Mouse (Mus musculus) NIH3T3 (cell line): Measurements from ENCODE around the gene Rpl32.

Experiments
- DNase-seq: peaks from one replicate; pipeline ENCODE4 v3.0.0-alpha.2; 2012; ENCODE audit warnings: low read depth

Gene Rpl32

DNA sequence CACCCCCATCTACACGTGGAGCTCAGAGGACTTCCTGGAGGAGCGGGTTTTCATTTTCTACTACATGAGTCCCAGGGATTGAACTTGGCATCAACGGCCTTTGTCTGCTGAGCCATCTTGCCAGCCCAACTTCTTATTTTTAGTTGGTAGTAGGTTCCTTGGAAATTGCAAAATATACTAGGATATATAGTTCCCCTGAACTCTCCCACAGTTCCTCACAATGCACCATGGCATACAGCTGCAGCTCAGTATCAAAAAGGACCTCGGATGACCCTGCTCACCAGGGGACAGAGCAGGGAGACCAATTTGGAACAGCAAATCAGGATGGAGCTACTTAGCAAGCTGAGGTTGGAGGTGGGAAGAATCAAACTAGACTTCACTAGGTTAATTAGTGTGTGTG lies 6.5 kb upstream of the Rpl32 start:
- DNase-seq: no peak

GRCm38 (mm10) chr6:115814104-115814503 lies 5.6 kb upstream of the Rpl32 start:
- peak; percentile 74 for DNase-seq

DNA sequence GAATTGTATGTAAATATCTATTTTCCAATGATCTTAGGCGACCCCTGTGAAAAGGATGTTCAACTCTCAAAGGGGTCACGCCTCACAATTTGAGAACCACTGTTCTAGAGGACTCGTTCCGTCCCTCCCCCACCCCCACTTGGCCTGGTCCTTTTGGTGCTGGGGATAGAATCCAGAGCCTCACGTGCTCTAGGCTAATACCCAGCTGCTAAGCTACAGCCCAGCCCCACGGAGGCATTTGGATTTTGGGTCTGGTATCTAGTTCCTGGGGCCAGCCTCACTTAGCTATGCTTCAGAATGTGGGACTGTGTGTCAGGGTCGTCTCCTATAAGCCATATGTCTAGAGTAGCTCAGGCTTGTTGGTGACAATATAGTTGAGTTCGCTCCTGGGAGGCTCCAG lies 3.1 kb upstream of the Rpl32 start:
- no peak for DNase-seq

GRCm38 (mm10) chr6:115808196-115808487 lies 405 bp downstream of the Rpl32 start:
- DNase-seq: no peak

- DNase-seq: peak; percentile 62
These were observed 917 bp downstream of the Rpl32 start for GRCm38 (mm10) chr6:115807464-115808195.

- peak; percentile 21 for DNase-seq
These were observed 3.9 kb downstream of the Rpl32 start for GRCm38 (mm10) chr6:115804432-115805192.

DNA sequence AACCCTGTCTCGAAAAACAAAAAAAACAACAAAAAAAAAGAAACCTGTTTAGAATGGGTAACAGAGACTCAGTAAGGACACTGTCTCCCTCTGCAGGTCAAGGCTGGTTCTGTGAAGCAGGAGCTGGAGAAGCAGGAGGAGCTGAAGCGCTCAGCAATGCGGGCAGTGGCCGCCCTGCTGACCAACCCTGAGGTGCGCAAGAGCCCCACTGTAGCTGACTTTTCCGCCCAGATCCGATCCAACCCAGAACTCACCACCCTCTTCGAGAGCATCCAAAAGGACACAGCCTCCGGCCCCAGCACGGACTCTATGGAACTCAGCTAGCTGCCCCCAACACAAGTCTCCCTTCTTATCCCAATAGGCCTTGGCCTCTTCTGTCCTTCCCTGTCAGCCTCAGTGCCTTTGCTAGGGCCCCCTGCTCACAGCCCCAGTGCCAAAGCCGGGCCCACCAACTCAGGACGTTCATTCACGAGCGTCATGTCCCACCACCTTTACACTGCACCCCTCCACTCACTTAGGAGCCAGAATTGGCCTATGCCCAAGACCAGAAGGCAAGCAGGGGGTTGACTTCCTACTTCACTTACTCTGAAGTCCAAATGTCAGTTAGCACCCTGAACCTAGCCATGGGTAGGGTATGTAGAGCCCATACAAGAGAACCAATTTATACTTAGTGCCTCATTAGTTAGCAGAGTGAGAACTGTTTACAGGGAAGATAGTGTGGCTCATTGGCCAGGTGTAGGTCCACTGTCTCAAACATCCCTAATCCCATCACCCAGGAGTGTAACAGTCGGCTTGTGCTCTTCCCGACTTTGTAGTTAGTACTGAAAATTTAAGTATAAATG lies 4.8 kb downstream of the Rpl32 start:
- DNase-seq: peak; percentile 92

GRCm38 (mm10) chr6:115801811-115802210 lies 6.7 kb downstream of the Rpl32 start:
- no peak for DNase-seq

DNA sequence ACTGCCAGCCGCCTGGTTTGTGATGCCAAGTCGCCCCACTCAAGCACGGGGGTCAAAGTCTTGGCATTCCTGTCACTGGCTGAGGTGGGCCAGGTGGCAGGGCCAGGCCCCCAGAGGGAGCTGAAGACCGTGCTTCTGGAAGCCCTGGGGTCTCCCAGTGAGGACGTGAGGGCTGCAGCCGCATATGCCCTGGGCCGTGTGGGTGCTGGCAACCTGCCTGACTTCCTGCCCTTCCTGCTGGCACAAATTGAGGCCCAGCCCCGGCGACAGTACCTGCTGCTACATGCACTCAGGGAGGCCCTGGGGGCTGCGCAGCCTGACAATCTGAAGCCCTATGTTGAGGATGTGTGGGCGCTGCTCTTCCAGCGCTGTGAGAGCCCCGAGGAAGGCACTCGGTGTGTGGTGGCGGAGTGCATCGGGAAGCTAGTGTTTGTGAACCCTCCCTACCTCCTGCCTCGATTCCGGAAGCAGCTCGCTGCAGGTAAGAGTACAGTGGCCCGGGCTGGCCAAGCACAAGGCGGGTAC lies 15.8 kb downstream of the Rpl32 start:
- DNase-seq: no peak

GRCm38 (mm10) chr6:115791842-115792686 lies 16.5 kb downstream of the Rpl32 start:
- DNase-seq: no peak

DNA sequence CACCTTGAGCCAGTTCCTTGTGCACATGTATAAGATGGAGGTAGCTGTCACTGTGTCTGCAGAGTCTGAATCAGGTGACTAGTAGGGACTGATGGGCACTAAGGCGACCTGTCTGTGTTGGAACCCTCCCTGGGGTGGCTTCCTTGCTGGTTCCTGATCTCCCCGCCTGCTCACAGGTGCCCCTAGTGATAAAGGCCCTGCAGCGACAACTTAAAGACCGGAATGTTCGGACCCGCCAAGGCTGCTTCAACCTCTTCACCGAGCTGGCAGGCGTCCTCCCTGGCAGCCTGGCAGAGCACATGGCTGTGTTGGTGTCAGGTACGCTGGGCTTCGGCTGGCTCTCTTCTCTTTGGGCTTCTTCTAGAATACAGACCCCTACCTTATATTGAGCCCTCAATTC lies 17.5 kb downstream of the Rpl32 start:
- DNase-seq: no peak

DNA sequence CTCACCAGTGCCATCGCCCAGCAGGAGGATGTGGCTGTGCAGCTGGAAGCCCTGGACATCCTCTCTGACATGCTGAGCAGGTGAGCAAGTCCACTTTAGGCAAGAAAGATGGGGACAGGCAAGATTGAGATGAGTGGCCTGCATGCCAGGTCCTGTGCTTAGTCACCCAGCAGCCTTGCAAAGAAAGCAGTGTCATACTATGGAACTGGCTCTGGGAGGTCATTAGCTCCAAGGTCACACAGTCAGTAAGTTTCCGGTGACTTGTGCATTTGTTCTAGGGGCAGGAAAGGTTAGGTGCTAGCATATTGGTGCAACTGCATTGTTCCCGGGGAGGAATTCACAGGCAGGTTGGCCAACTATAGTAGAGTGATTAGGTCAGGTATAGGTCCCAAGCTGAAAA lies 25.8 kb downstream of the Rpl32 start:
- no peak for DNase-seq

DNA sequence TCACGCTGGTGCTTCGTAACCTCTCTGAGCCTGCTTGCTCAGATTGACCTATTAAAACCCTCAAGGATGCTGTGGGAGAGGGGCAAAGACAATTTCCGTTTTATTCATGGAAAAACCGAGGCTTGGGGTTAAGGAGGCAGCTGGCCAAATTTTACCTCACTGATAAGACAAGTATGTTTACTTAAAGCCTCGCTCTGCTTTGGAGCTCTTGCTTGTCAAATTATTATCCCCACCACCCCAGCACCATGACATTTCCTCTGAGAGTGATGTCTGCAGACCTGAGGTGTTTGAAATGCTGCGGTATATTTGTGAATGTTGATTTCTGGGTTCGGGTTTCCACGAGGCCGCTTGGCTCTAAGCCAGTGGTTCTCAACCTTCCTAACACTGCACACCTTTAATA lies 32.2 kb downstream of the Rpl32 start:
- no peak for DNase-seq

- peak; percentile 46 for DNase-seq
These were observed 32.7 kb downstream of the Rpl32 start for GRCm38 (mm10) chr6:115775838-115776237.

- peak; percentile 85 for DNase-seq
These were observed 34.0 kb downstream of the Rpl32 start, which contains the start of gene Cand2 for GRCm38 (mm10) chr6:115774501-115774921. Gene Cand2 (plus strand): TSS chr6:115774538.

- peak; percentile 81 for DNase-seq
These were observed 34.6 kb downstream of the Rpl32 start for GRCm38 (mm10) chr6:115773966-115774413.

- peak; percentile 53 for DNase-seq
These were observed 35.9 kb downstream of the Rpl32 start for GRCm38 (mm10) chr6:115772604-115773003.

DNA sequence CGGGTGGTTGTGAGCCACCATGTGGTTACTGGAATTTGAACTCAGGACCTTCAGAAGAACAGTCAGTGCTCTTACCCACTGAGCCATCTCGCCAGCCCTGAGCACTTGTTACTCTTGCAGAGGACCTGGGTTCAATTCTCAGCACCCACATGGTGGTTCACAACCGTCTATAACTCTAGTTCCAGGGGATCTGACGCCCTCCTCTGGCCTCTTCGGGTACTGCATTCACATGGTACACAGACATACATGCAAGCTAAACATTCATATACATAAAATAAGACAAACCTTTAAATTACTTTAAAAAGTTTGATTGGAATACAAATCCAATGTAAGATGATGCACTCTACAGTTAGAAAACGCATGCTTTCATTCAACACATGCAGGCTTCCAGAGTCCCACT lies 36.3 kb downstream of the Rpl32 start:
- DNase-seq: peak; percentile 23

GRCm38 (mm10) chr6:115770852-115771251 lies 37.7 kb downstream of the Rpl32 start:
- DNase-seq: no peak

DNA sequence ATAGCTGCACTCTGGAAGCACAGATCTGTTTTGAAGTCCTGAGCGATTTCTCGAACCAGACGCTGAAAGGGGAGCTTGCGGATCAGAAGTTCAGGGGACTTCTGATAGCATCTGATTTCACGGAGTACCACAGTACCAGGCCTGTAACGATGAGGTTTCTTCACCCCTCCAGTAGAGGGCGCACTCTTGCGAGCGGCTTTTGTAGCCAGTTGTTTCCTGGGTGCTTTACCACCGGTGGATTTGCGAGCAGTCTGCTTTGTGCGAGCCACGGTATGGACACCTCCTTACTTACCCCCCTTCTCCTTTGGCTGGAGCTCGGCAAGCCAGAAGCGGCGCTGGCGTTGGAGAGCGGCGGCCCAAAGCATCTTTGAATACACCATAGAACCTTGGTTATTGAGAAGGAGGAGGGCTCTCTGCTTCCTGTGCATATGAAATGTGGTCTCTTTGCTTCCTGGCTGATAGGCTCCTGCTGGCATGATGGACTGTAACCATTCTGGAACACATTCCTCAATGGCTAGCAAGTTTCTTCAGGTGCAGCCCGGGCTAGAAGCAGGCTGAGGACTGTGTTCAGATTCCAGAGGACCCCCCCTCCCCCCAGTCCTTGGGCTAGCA lies 38.4 kb downstream of the Rpl32 start:
- DNase-seq: no peak

DNA sequence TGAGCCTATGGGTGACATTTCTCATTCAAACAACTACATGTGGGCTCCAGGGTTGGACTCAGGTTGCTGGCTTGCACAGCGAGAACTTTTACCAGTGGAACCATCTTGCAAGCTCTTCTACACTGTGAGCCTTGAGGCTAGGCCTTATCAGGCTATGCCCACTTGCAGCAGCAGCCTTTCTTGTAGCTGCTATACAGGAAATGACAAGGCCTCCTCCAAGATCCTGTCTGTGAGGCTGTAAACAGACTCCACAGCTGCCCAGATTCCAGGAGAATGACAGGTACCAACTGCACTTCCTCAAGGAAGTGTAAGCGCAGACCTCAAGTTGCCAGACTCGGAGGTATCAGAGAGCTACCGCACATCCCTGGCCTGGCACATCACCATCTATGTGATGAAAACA lies 40.3 kb downstream of the Rpl32 start:
- DNase-seq: no peak
